Mouse (Mus musculus): ENCODE measurements around the gene Fam213a. TPM values are rescaled to one million over a fixed set of nuclear protein-coding genes. Genes with fewer than 3 reads are reported as not detected.
A peak's percentile ranks its signal among the peaks of the same experiment; 100 is the strongest.

The Fam213a gene
- polyA plus RNA-seq, 1 experiment from 2014 or later: 50.5 TPM

DNA sequence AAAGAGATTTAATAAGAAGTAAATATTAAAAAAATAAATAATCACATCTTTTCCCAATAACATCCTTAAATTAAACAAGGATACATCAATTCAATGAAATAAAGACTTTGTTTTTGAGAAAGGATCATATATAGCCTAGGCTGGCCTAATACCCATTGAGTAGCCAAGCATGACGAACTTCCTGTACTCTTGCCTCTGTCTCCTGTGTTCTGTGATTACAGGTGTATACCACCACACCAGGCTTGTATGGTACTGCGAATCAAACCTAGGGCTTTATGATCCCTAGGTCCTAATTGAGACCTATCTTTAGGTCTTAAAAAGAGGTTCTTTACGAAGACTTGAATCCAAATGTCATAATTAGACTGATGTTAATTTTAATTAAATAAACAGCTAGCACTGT is 7.7 kb upstream of the Fam213a start:
- no peak overlapping the region for H3K4me3 ChIP-seq (replicated peaks)
- no peaks in the 10 kb centered on the region for H3K9me3 ChIP-seq
- H3K36me3 ChIP-seq (replicated peaks): no peaks in the 10 kb centered on the region
- 0 out of 2 replicates have a peak, but pooled peaks cover 3% of the 10 kb centered on the region for H3K27me3 ChIP-seq
- no peak overlapping the region for H3K4me2 ChIP-seq
- ATAC-seq (ENCODE audit: low FRiP score): no peak
- H3K4me1 ChIP-seq: no peaks in the 10 kb centered on the region
- no peak overlapping the region for H3K27ac ChIP-seq
- 86% methylated on average over 3 of the region's 3 CpGs for WGBS
- no peak overlapping the region for H3K9ac ChIP-seq

- H3K27me3 ChIP-seq: 0 out of 2 replicates have a peak, but pooled peaks cover 9% of the 10 kb centered on the region
- H3K4me1 ChIP-seq: peaks cover 12% of the 10 kb centered on the region
- H3K27ac ChIP-seq: no peak overlapping the region
- no peak overlapping the region for H3K9ac ChIP-seq
- H3K9me3 ChIP-seq: no peaks in the 10 kb centered on the region
- ATAC-seq (ENCODE audit: low FRiP score): no peak
- 85% methylated on average over 5 of the region's 5 CpGs for WGBS
- H3K4me3 ChIP-seq (replicated peaks): no peak overlapping the region
- no peaks in the 10 kb centered on the region for H3K36me3 ChIP-seq (replicated peaks)
- H3K4me2 ChIP-seq: no peak overlapping the region
Observed at GRCm38 (mm10) chr14:41017460-41017859, 3.9 kb upstream of the Fam213a start.

GRCm38 (mm10) chr14:41014701-41015240 is 1.2 kb upstream of the Fam213a start:
- Histone ChIP-seq H3K9ac (no peak overlapping the region), H3K27me3 (0 out of 2 replicates have a peak, but pooled peaks cover 9% of the 10 kb centered on the region), H3K27ac (no peak overlapping the region), H3K9me3 (no peaks in the 10 kb centered on the region), H3K36me3 (replicated peaks) (no peaks in the 10 kb centered on the region), H3K4me2 (no peak overlapping the region), H3K4me3 (replicated peaks) (no peak overlapping the region), H3K4me1 (peaks cover 12% of the 10 kb centered on the region)
- no peak for ATAC-seq (ENCODE audit: low FRiP score)
- WGBS: 76% methylated on average over 5 of the region's 5 CpGs

- 16% methylated on average over 9 of the region's 9 CpGs for WGBS
Observed at GRCm38 (mm10) chr14:41013143-41013542, 445 bp downstream of the Fam213a start.

GRCm38 (mm10) chr14:41011916-41012315 is 1.7 kb downstream of the Fam213a start:
- ATAC-seq (ENCODE audit: low FRiP score): no peak
- Histone ChIP-seq H3K4me3 (replicated peaks) (no peak overlapping the region), H3K36me3 (replicated peaks) (no peaks in the 10 kb centered on the region), H3K27ac (no peak overlapping the region), H3K4me1 (peaks cover 14% of the 10 kb centered on the region), H3K27me3 (0 out of 2 replicates have a peak, but pooled peaks cover 9% of the 10 kb centered on the region), H3K4me2 (no peak overlapping the region), H3K9ac (no peak overlapping the region), H3K9me3 (no peaks in the 10 kb centered on the region)
- WGBS: 91% methylated on average over 3 of the region's 3 CpGs

More at GRCm38 (mm10) chr14:41013143-41013542, 445 bp downstream of the Fam213a start:
- peak overlapping the region; percentile 61 for H3K4me3 ChIP-seq (replicated peaks)
- H3K9ac ChIP-seq: peak overlapping the region; percentile 67
- 0 out of 2 replicates have a peak, but pooled peaks cover 9% of the 10 kb centered on the region for H3K27me3 ChIP-seq
- H3K9me3 ChIP-seq: no peaks in the 10 kb centered on the region
- ATAC-seq (ENCODE audit: low FRiP score): peak; percentile 1; the same call in 1 of the 2 replicates
- no peaks in the 10 kb centered on the region for H3K36me3 ChIP-seq (replicated peaks)
- H3K4me1 ChIP-seq: peaks cover 12% of the 10 kb centered on the region
- H3K4me2 ChIP-seq: peak overlapping the region; percentile 68
- H3K27ac ChIP-seq: no peak overlapping the region

- no peaks in the 10 kb centered on the region for H3K9me3 ChIP-seq
- 0 out of 2 replicates have a peak, but pooled peaks cover 2% of the 10 kb centered on the region for H3K27me3 ChIP-seq
- H3K4me3 ChIP-seq (replicated peaks): no peak overlapping the region
- H3K36me3 ChIP-seq (replicated peaks): no peaks in the 10 kb centered on the region
- H3K4me2 ChIP-seq: no peak overlapping the region
- no peak for ATAC-seq (ENCODE audit: low FRiP score)
- 56% methylated on average over 2 of the region's 2 CpGs for WGBS
- H3K27ac ChIP-seq: no peak overlapping the region
- H3K9ac ChIP-seq: no peak overlapping the region
- H3K4me1 ChIP-seq: peaks cover 22% of the 10 kb centered on the region
Observed at GRCm38 (mm10) chr14:41008138-41008537, 5.5 kb downstream of the Fam213a start.

DNA sequence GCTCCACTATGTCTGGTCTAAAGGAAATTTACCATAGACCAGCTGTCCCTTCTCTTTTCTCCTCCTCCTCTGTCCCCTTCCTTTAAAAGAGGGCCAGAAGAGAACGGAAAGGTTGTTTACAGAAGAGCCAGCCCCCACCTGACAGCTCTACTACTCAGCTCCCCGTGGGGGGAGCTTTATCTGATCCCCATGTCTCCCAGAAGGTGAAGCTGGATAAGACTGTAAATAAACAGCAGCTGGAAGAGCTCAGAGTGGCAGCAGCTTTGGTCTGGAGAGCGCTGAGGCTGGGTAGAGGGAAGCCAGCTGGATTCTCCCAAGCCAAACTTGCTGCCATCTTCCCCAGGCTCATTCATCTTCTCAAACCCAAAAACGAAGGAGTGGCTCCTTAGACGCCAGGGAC is 5.9 kb downstream of the Fam213a start:
- Histone ChIP-seq H3K27me3 (0 out of 2 replicates have a peak, but pooled peaks cover 3% of the 10 kb centered on the region), H3K4me2 (no peak overlapping the region), H3K4me1 (peaks cover 19% of the 10 kb centered on the region), H3K27ac (no peak overlapping the region), H3K4me3 (replicated peaks) (no peak overlapping the region), H3K9ac (no peak overlapping the region), H3K9me3 (no peaks in the 10 kb centered on the region), H3K36me3 (replicated peaks) (no peaks in the 10 kb centered on the region)
- no peak for ATAC-seq (ENCODE audit: low FRiP score)
- WGBS: 49% methylated on average over 5 of the region's 5 CpGs

DNA sequence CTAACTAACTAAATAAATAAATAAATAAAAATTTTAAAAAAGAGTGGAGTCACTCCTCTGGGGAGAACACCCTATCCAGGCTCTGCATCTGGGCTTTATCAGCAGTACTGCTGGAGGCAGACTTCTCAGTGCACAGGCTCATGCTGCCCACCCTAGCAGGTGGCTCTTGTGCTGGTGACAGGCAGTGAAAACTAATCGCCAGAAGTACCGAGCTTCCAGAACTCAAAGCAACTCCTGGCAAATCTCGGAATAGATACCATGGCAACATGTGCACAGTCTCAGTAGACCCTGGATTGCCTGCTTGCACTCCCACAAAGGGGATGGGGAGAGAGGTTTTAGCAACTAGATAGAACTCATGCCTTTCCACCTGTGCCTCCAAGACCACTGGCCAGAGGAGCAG is 6.7 kb downstream of the Fam213a start:
- WGBS: 50% methylated on average over 3 of the region's 3 CpGs
- Histone ChIP-seq H3K9me3 (no peaks in the 10 kb centered on the region), H3K9ac (no peak overlapping the region), H3K4me2 (no peak overlapping the region), H3K36me3 (replicated peaks) (0 out of 2 replicates have a peak, but pooled peaks cover 4% of the 10 kb centered on the region), H3K27me3 (0 out of 2 replicates have a peak, but pooled peaks cover 3% of the 10 kb centered on the region), H3K4me1 (peaks cover 18% of the 10 kb centered on the region), H3K4me3 (replicated peaks) (no peak overlapping the region), H3K27ac (no peak overlapping the region)
- no peak for ATAC-seq (ENCODE audit: low FRiP score)

GRCm38 (mm10) chr14:41006263-41006662 is 7.3 kb downstream of the Fam213a start:
- no peak overlapping the region for H3K27ac ChIP-seq
- H3K4me3 ChIP-seq (replicated peaks): no peak overlapping the region
- H3K36me3 ChIP-seq (replicated peaks): 0 out of 2 replicates have a peak, but pooled peaks cover 10% of the 10 kb centered on the region
- no peak for ATAC-seq (ENCODE audit: low FRiP score)
- 90% methylated on average over 10 of the region's 10 CpGs for WGBS
- no peaks in the 10 kb centered on the region for H3K9me3 ChIP-seq
- H3K9ac ChIP-seq: no peak overlapping the region
- 0 out of 2 replicates have a peak, but pooled peaks cover 3% of the 10 kb centered on the region for H3K27me3 ChIP-seq
- peaks cover 18% of the 10 kb centered on the region for H3K4me1 ChIP-seq
- H3K4me2 ChIP-seq: no peak overlapping the region

DNA sequence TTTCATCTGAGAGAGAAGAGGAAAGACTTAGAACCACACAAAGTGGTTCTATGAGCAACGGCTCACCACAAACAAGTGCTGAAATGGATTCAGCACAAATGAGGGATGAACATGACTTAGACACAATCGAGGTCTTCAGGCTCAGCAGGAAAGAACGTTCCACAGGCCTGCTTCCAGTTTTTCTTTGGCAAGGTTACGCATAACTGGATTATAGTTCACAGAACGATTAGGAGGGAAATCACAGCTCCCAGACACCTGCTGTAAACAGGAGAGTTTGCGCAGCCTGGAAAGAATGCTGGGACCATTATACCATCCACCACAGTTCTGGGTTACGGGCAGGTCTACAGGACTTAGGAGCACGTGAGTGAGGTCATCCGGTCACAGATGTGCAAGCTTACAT is 7.9 kb downstream of the Fam213a start:
- no peaks in the 10 kb centered on the region for H3K9me3 ChIP-seq
- no peak for ATAC-seq (ENCODE audit: low FRiP score)
- no peak overlapping the region for H3K27ac ChIP-seq
- H3K36me3 ChIP-seq (replicated peaks): 0 out of 2 replicates have a peak, but pooled peaks cover 10% of the 10 kb centered on the region
- H3K9ac ChIP-seq: no peak overlapping the region
- peaks cover 18% of the 10 kb centered on the region for H3K4me1 ChIP-seq
- no peak overlapping the region for H3K4me3 ChIP-seq (replicated peaks)
- WGBS: 92% methylated on average over 9 of the region's 9 CpGs
- H3K4me2 ChIP-seq: no peak overlapping the region
- 0 out of 2 replicates have a peak, but pooled peaks cover 3% of the 10 kb centered on the region for H3K27me3 ChIP-seq

DNA sequence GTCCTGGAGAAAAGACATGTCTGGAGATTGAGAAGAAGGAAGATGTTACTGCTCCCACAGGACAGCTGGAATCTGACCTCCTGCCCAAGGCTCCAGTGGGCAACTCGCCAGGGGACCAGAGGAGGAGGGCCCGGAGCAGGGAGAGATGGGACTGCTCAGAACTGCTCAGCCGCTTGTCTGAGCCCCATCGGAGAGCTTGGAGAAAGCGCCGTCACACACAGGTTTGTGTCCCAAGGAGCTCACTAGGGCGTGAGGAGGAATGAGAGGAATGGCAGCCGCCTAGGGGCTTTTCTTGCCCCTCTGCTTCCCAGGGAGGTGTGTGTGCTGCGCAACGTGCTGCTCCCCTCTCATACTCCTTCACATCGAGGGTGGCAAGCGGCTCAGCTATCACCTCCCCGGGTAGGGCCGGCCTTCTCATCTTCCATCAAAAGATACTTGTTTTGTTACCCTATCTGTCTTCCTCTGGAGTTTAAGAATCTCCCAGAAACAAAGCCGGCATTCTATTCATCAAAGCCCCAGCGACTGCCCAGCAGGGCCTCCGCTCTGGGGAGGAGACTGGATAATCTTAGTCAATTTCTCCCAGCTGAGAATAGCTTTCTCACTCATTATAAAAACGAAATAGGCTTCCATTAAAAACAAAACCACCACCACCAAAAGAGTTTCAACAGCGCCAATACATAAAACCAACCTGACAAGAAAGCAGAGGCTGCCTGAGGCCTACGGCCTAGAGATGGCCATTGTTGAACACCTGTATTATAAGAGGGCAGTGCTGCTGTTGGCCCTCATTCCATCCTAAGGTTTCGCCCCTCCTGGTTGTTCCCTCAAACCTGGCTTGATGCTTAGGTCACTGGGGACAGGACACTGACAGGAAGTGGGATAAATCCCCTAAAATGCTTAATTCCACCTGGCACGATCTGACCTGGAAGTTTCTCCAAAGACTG is 9.1 kb downstream of the Fam213a start:
- 0 out of 2 replicates have a peak, but pooled peaks cover 3% of the 10 kb centered on the region for H3K27me3 ChIP-seq
- no peaks in the 10 kb centered on the region for H3K9me3 ChIP-seq
- peak overlapping the region; percentile 33; the same call in 1 of the 2 replicates for H3K9ac ChIP-seq
- H3K27ac ChIP-seq: 0 out of 2 replicates have a peak overlapping the region, but pooled peaks have one; percentile 43
- peaks cover 14% of the 10 kb centered on the region; the same call in 1 of the 2 replicates for H3K36me3 ChIP-seq (replicated peaks)
- H3K4me1 ChIP-seq: peaks cover 18% of the 10 kb centered on the region
- peak; percentile 37; the same call in 1 of the 2 replicates for ATAC-seq (ENCODE audit: low FRiP score)
- H3K4me2 ChIP-seq: peak overlapping the region; percentile 38
- no peak overlapping the region for H3K4me3 ChIP-seq (replicated peaks)
- 6% methylated on average over 22 of the region's 22 CpGs for WGBS

DNA sequence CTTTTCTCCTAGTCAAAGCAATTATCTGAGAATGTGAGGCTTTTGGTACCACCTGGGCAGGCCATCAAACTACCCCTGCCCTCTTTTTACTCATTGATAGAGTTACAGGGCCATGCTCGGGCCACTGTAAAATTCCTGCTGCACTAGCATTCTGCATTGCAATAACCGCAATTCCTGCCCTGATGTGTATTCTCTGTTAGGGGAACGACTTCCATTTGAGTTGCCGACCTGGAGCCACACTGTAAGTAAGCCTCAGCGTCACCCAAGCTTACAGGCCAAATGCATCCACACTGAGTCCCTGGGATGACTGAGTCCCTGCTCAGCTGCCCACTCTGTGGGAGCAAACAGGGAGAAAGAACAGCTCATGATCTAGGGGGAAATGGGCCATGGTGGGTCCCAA is 12.0 kb downstream of the Fam213a start:
- WGBS: 91% methylated on average over 5 of the region's 5 CpGs
- no peak for ATAC-seq (ENCODE audit: low FRiP score)
- Histone ChIP-seq H3K36me3 (replicated peaks) (peaks cover 33% of the 10 kb centered on the region), H3K4me3 (replicated peaks) (no peak overlapping the region), H3K4me1 (peaks cover 16% of the 10 kb centered on the region), H3K9ac (no peak overlapping the region), H3K9me3 (no peaks in the 10 kb centered on the region), H3K4me2 (no peak overlapping the region), H3K27ac (no peak overlapping the region), H3K27me3 (0 out of 2 replicates have a peak, but pooled peaks cover 3% of the 10 kb centered on the region)

All from forebrain, embryonic 12.5 days (tissue).